Comparison of ENCODE assay signal across 8 mouse cellular contexts in genomic region chr5:120566101-120566500, GRCm38 (mm10). TPM values are rescaled to one million over a fixed set of nuclear protein-coding genes. Genes with fewer than 3 reads are reported as not detected.
DNase-seq lines count a peak whose midpoint lies in the region; ATAC-seq lines count a peak whose summit lies in the region.

No protein-coding gene starts in this region.

- no peaks in the 10 kb centered on the region for H3K27me3 ChIP-seq in hindbrain, embryonic 13.5 days
- no peaks in the 10 kb centered on the region for H3K27me3 ChIP-seq in limb, embryonic 13.5 days
- no peaks in the 10 kb centered on the region for H3K27me3 ChIP-seq in stomach, embryonic 16.5 days (ENCODE audit: control insufficient read depth, insufficient read depth, low read length)

- peak overlapping the region; percentile 15; the same call in 1 of the 2 replicates for H3K4me2 ChIP-seq in hindbrain, embryonic 13.5 days
- peak overlapping the region; percentile 48; the same call in 1 of the 2 replicates for H3K4me2 ChIP-seq in limb, embryonic 13.5 days (replicated peaks)
- no peak overlapping the region; the same call in 1 of the 2 replicates for H3K4me2 ChIP-seq in stomach, embryonic 16.5 days (ENCODE audit: low read depth, low read length)

- 29% methylated on average over 5 of the region's 5 CpGs for WGBS in hindbrain, embryonic 13.5 days
- 50% methylated on average over 5 of the region's 5 CpGs for WGBS in limb, embryonic 13.5 days
- 52% methylated on average over 5 of the region's 5 CpGs for WGBS in stomach, embryonic 16.5 days

- ATAC-seq in hindbrain, embryonic 13.5 days (ENCODE audit: low FRiP score): peak; percentile 36; the same call in 1 of the 2 replicates
- ATAC-seq in limb, embryonic 13.5 days (ENCODE audit: low FRiP score, low read depth): no peak
- no peak for ATAC-seq in stomach, embryonic 16.5 days (ENCODE audit: insufficient read depth, low FRiP score)

- H3K9me3 ChIP-seq in hindbrain, embryonic 13.5 days: no peaks in the 10 kb centered on the region
- no peaks in the 10 kb centered on the region for H3K9me3 ChIP-seq in limb, embryonic 13.5 days
- no peaks in the 10 kb centered on the region for H3K9me3 ChIP-seq in stomach, embryonic 16.5 days (replicated peaks; ENCODE audit: control insufficient read depth, low read length)

- DNase-seq in adrenal gland, adult 2 months: peak; percentile 49
- DNase-seq in adrenal gland, postnatal 4 days (ENCODE audit: low spot score in 2 of 2): no peak
- peak; percentile 51 for DNase-seq in testis, postnatal 14 days (ENCODE audit: low spot score)
- DNase-seq in testis, postnatal 10 days (ENCODE audit: low spot score): no peak
- DNase-seq in urinary bladder, postnatal 10 days (ENCODE audit: low spot score): no peak

- H3K36me3 ChIP-seq in hindbrain, embryonic 13.5 days: no peaks in the 10 kb centered on the region
- no peaks in the 10 kb centered on the region for H3K36me3 ChIP-seq in limb, embryonic 13.5 days
- no peaks in the 10 kb centered on the region for H3K36me3 ChIP-seq in stomach, embryonic 16.5 days (ENCODE audit: control insufficient read depth, insufficient read depth, low read length)

- H3K4me1 ChIP-seq in hindbrain, embryonic 13.5 days (replicated peaks): peaks cover 88% of the 10 kb centered on the region
- peaks cover 93% of the 10 kb centered on the region for H3K4me1 ChIP-seq in limb, embryonic 13.5 days
- H3K4me1 ChIP-seq in stomach, embryonic 16.5 days (ENCODE audit: control insufficient read depth, insufficient read depth, low read length): peaks cover 80% of the 10 kb centered on the region

- peak overlapping the region; percentile 94 for H3K27ac ChIP-seq in hindbrain, embryonic 13.5 days
- H3K27ac ChIP-seq in limb, embryonic 13.5 days: peak overlapping the region; percentile 91
- peak overlapping the region; percentile 74 for H3K27ac ChIP-seq in stomach, embryonic 16.5 days (ENCODE audit: low read length)

- peak overlapping the region; percentile 43; the same call in 1 of the 2 replicates for H3K9ac ChIP-seq in hindbrain, embryonic 13.5 days
- 0 out of 2 replicates have a peak overlapping the region, but pooled peaks have one; percentile 19 for H3K9ac ChIP-seq in limb, embryonic 13.5 days
- H3K9ac ChIP-seq in stomach, embryonic 16.5 days (ENCODE audit: low read length): peak overlapping the region; percentile 47

- no peak overlapping the region for H3K4me3 ChIP-seq in hindbrain, embryonic 13.5 days
- H3K4me3 ChIP-seq in limb, embryonic 13.5 days: no peak overlapping the region
- no peak overlapping the region for H3K4me3 ChIP-seq in stomach, embryonic 16.5 days (replicated peaks; ENCODE audit: low read length)

RNA-seq across cellular contexts. Expression of gene Tpcn1, which starts 22.4 kb away (rescaled TPM):
- total RNA-seq in adrenal gland, adult 2 months (2021): 10 to 100 TPM; 38.1 to 51.3 TPM
- polyA plus RNA-seq in adrenal gland, adult 2 months (2012; rRNA removed): 48.9 and 59.8 TPM in 2 replicates
- 10 to 100 TPM; 47.5 to 49.5 TPM for total RNA-seq in adrenal gland, postnatal 4 days (2021)
- 18.2 and 18.7 TPM in 2 replicates for polyA plus RNA-seq in hindbrain, embryonic 13.5 days (2015; fragmentation: Nextera tagmentation; extraction: Ambion mirVana)
- 23.7 and 24.0 TPM in 2 replicates for polyA plus RNA-seq in limb, embryonic 13.5 days (2015; fragmentation: Nextera tagmentation; extraction: Ambion mirVana)
- polyA plus RNA-seq in stomach, embryonic 16.5 days (2015; fragmentation: Nextera tagmentation; extraction: Ambion mirVana): 21.5 and 23.8 TPM in 2 replicates

RNA-seq across cellular contexts. Expression of gene Iqcd, which starts 22.7 kb away (rescaled TPM):
- under 1 TPM; 0.29 to 0.55 TPM for total RNA-seq in adrenal gland, adult 2 months (2021)
- 0.29 and 0.49 TPM in 2 replicates for polyA plus RNA-seq in adrenal gland, adult 2 months (2012; rRNA removed)
- 1 to 10 TPM; 1.2 to 1.5 TPM for total RNA-seq in adrenal gland, postnatal 4 days (2021)
- 2.4 and 2.6 TPM in 2 replicates for polyA plus RNA-seq in hindbrain, embryonic 13.5 days (2015; fragmentation: Nextera tagmentation; extraction: Ambion mirVana)
- polyA plus RNA-seq in limb, embryonic 13.5 days (2015; fragmentation: Nextera tagmentation; extraction: Ambion mirVana): 0.68 and 0.69 TPM in 2 replicates
- polyA plus RNA-seq in stomach, embryonic 16.5 days (2015; fragmentation: Nextera tagmentation; extraction: Ambion mirVana): 0.34 and 0.67 TPM in 2 replicates

RNA-seq across cellular contexts. Expression of gene Rita1, which starts 46.3 kb away (rescaled TPM):
- total RNA-seq in adrenal gland, adult 2 months (2021): 10 to 100 TPM; 11.6 to 22.7 TPM
- 32.5 and 33.5 TPM in 2 replicates for polyA plus RNA-seq in adrenal gland, adult 2 months (2012; rRNA removed)
- 10 to 100 TPM; 11.8 to 13.5 TPM for total RNA-seq in adrenal gland, postnatal 4 days (2021)
- polyA plus RNA-seq in hindbrain, embryonic 13.5 days (2015; fragmentation: Nextera tagmentation; extraction: Ambion mirVana): 26.2 TPM in 2 replicates
- 15.6 and 17.9 TPM in 2 replicates for polyA plus RNA-seq in limb, embryonic 13.5 days (2015; fragmentation: Nextera tagmentation; extraction: Ambion mirVana)
- polyA plus RNA-seq in stomach, embryonic 16.5 days (2015; fragmentation: Nextera tagmentation; extraction: Ambion mirVana): 13.4 and 13.5 TPM in 2 replicates

RNA-seq across cellular contexts. Expression of gene Ddx54, which starts 46.4 kb away (rescaled TPM):
- 10 to 100 TPM; 46.8 to 49.5 TPM for total RNA-seq in adrenal gland, adult 2 months (2021)
- 42.7 and 49.6 TPM in 2 replicates for polyA plus RNA-seq in adrenal gland, adult 2 months (2012; rRNA removed)
- total RNA-seq in adrenal gland, postnatal 4 days (2021): 10 to 100 TPM; 47.6 to 51.4 TPM
- polyA plus RNA-seq in hindbrain, embryonic 13.5 days (2015; fragmentation: Nextera tagmentation; extraction: Ambion mirVana): 44.0 and 47.7 TPM in 2 replicates
- 46.5 and 47.2 TPM in 2 replicates for polyA plus RNA-seq in limb, embryonic 13.5 days (2015; fragmentation: Nextera tagmentation; extraction: Ambion mirVana)
- 41.9 and 45.6 TPM in 2 replicates for polyA plus RNA-seq in stomach, embryonic 16.5 days (2015; fragmentation: Nextera tagmentation; extraction: Ambion mirVana)

RNA-seq across cellular contexts. Expression of gene Slc8b1, which starts 55.1 kb away (rescaled TPM):
- total RNA-seq in adrenal gland, adult 2 months (2021): 10 to 100 TPM; 25.5 to 46.3 TPM
- polyA plus RNA-seq in adrenal gland, adult 2 months (2012; rRNA removed): 40.1 and 49.3 TPM in 2 replicates
- 10 to 100 TPM; 29.6 to 31.7 TPM for total RNA-seq in adrenal gland, postnatal 4 days (2021)
- polyA plus RNA-seq in hindbrain, embryonic 13.5 days (2015; fragmentation: Nextera tagmentation; extraction: Ambion mirVana): 2.5 and 4.1 TPM in 2 replicates
- polyA plus RNA-seq in limb, embryonic 13.5 days (2015; fragmentation: Nextera tagmentation; extraction: Ambion mirVana): 6.1 and 6.9 TPM in 2 replicates
- 8.6 and 9.2 TPM in 2 replicates for polyA plus RNA-seq in stomach, embryonic 16.5 days (2015; fragmentation: Nextera tagmentation; extraction: Ambion mirVana)

Comparison
In these comparisons a context has a peak if more than half of its experiments do, and no peak if none do; other contexts are left out.
1. DNase-seq: peak in adrenal gland, adult 2 months (single experiment) and testis, postnatal 14 days (single experiment); none in adrenal gland, postnatal 4 days (0 of 2), testis, postnatal 10 days (single experiment) and urinary bladder, postnatal 10 days (single experiment).
2. Peak in every context shown above with its lines, with median percentiles within 50 percentile points of each other: H3K27ac ChIP-seq and H3K9ac ChIP-seq.